Comparison of ENCODE assay signal across 8 mouse cellular contexts in genomic region chr4:107652598-107653279, GRCm38 (mm10). TPM values are rescaled to one million over a fixed set of nuclear protein-coding genes. Genes with fewer than 3 reads are reported as not detected.
A peak's percentile ranks its signal among the peaks of the same experiment; 100 is the strongest.
DNase-seq lines count a peak whose midpoint lies in the region; ATAC-seq and TF ChIP-seq lines count a peak whose summit lies in the region.

No protein-coding gene starts in this region.

- WGBS in heart, embryonic 16.5 days: 10% methylated on average over 7 of the region's 7 CpGs
- 3% methylated on average over 7 of the region's 7 CpGs for WGBS in liver, embryonic 12.5 days (ENCODE audit: insufficient replicate concordance)
- 11% methylated on average over 7 of the region's 7 CpGs for WGBS in stomach, postnatal 0 days

- no peaks in the 10 kb centered on the region for H3K9me3 ChIP-seq in CH12.LX (replicated peaks; ENCODE audit: low read length)
- H3K9me3 ChIP-seq in heart, embryonic 16.5 days (replicated peaks; ENCODE audit: control insufficient read depth, low read length): no peaks in the 10 kb centered on the region
- H3K9me3 ChIP-seq in liver, embryonic 12.5 days (replicated peaks): no peaks in the 10 kb centered on the region
- no peaks in the 10 kb centered on the region for H3K9me3 ChIP-seq in stomach, postnatal 0 days (ENCODE audit: control insufficient read depth, low read length)

- no peak overlapping the region for H3K27ac ChIP-seq in CH12.LX (ENCODE audit: insufficient read depth, low read depth)
- H3K27ac ChIP-seq in heart, embryonic 16.5 days (ENCODE audit: low read length): no peak overlapping the region
- H3K27ac ChIP-seq in liver, embryonic 12.5 days: no peak overlapping the region
- H3K27ac ChIP-seq in stomach, postnatal 0 days (replicated peaks): no peak overlapping the region

- ATAC-seq in heart, embryonic 16.5 days (replicated peaks; ENCODE audit: extremely low read depth, insufficient read depth, low FRiP score): peak; percentile 70; the same call in 1 of the 2 replicates
- peak; percentile 93 for ATAC-seq in liver, embryonic 12.5 days
- peak; percentile 81 for ATAC-seq in stomach, postnatal 0 days (ENCODE audit: low FRiP score, low TSS enrichment)

- no peaks in the 10 kb centered on the region for H3K79me2 ChIP-seq in CH12.LX (replicated peaks; ENCODE audit: control insufficient read depth, extremely low read depth, insufficient read depth, poor library complexity, severe bottlenecking)

- dilution Hi-C loops in CH12.LX (cut with MboI; ENCODE audit: extremely low pct_ligation_motif_present, extremely low pct_unique_long_range_greater_than_20kb, low sequenced_read_pairs): no loop called here

- TF ChIP-seq EP300 in CH12.LX (IDR thresholded peaks at IDR 0.05; ENCODE audit: low read length): no peak
- TF ChIP-seq EP300 in stomach, postnatal 0 days (optimal IDR thresholded peaks at IDR 0.05): no peak

- TF ChIP-seq POLR2A in CH12.LX (IDR thresholded peaks at IDR 0.05; ENCODE audit: low read depth, low read length): no peak

- in situ Hi-C loops in CH12.LX (cut with MboI; ENCODE audit: low pct_ligation_motif_present, low pct_unique_long_range_greater_than_20kb, low sequenced_read_pairs): loop anchor here (10.0 kb wide), 1 partner anchor 208 kb away; no protein-coding TSS in a partner anchor

- H3K4me1 ChIP-seq in CH12.LX (ENCODE audit: control insufficient read depth in 1 of 2, insufficient read depth in 2 of 2): peaks cover 9 to 38% of the 10 kb centered on the region in 2 experiments
- H3K4me1 ChIP-seq in heart, embryonic 16.5 days (ENCODE audit: control insufficient read depth, insufficient read depth, low read length): no peaks in the 10 kb centered on the region; the same call in 1 of the 2 replicates
- peaks cover 18% of the 10 kb centered on the region for H3K4me1 ChIP-seq in liver, embryonic 12.5 days
- H3K4me1 ChIP-seq in stomach, postnatal 0 days (replicated peaks; ENCODE audit: control insufficient read depth, insufficient read depth): no peaks in the 10 kb centered on the region

- peak overlapping the region in 2 of 3 experiments; percentile 27 to 33 for H3K4me3 ChIP-seq in CH12.LX (replicated peaks in 1 of 3; ENCODE audit: low read depth in 2 of 3, low read length in 2 of 3, poor library complexity in 1 of 3)
- H3K4me3 ChIP-seq in heart, embryonic 16.5 days (ENCODE audit: low read length): no peak overlapping the region
- peak overlapping the region; percentile 32; the same call in 1 of the 2 replicates for H3K4me3 ChIP-seq in liver, embryonic 12.5 days
- no peak overlapping the region for H3K4me3 ChIP-seq in stomach, postnatal 0 days (ENCODE audit: low read depth, low read length)

- TF ChIP-seq RAD21 in CH12.LX (IDR thresholded peaks at IDR 0.05; ENCODE audit: low read depth, low read length): peak; percentile 90

- peaks cover 27% of the 10 kb centered on the region for H3K27me3 ChIP-seq in CH12.LX (replicated peaks)
- H3K27me3 ChIP-seq in heart, embryonic 16.5 days (ENCODE audit: control insufficient read depth, insufficient read depth, low read length): peaks cover 8% of the 10 kb centered on the region
- H3K27me3 ChIP-seq in liver, embryonic 12.5 days (replicated peaks): peaks cover 42% of the 10 kb centered on the region; the same call in 1 of the 2 replicates
- H3K27me3 ChIP-seq in stomach, postnatal 0 days (ENCODE audit: control insufficient read depth, insufficient read depth, low read length): no peaks in the 10 kb centered on the region

- DNase-seq in CH12.LX (ENCODE audit: extremely low read depth): peak; percentile 74
- peak; percentile 34 for DNase-seq in brain, embryonic 18.5 days (ENCODE audit: low read depth, low spot score)
- peak; percentile 58 for DNase-seq in fibroblast of lung, adult 2 months (ENCODE audit: low read depth)
- DNase-seq in kidney, postnatal 14 days: peak; percentile 86
- peak; percentile 84 for DNase-seq in neural tube, embryonic 10.5 days (ENCODE audit: extremely low spot score, low spot score)
- DNase-seq in stomach, postnatal 0 days (ENCODE audit: low spot score): peak; percentile 87

- no peaks in the 10 kb centered on the region for H3K36me3 ChIP-seq in CH12.LX (replicated peaks in 1 of 2; ENCODE audit: control insufficient read depth in 1 of 2, insufficient read depth in 1 of 2, low read length in 1 of 2)
- no peaks in the 10 kb centered on the region for H3K36me3 ChIP-seq in heart, embryonic 16.5 days (ENCODE audit: control insufficient read depth, insufficient read depth)
- H3K36me3 ChIP-seq in liver, embryonic 12.5 days: no peaks in the 10 kb centered on the region
- no peaks in the 10 kb centered on the region for H3K36me3 ChIP-seq in stomach, postnatal 0 days (ENCODE audit: control insufficient read depth, insufficient read depth, low read length)

- H3K9ac ChIP-seq in CH12.LX (ENCODE audit: insufficient read depth, low read depth): peak overlapping the region; percentile 51; the same call in 1 of the 2 replicates
- no peak overlapping the region for H3K9ac ChIP-seq in heart, embryonic 16.5 days (ENCODE audit: low read length)
- 0 out of 2 replicates have a peak overlapping the region, but pooled peaks have one; percentile 22 for H3K9ac ChIP-seq in liver, embryonic 12.5 days
- H3K9ac ChIP-seq in stomach, postnatal 0 days (ENCODE audit: low read length): no peak overlapping the region

- TF ChIP-seq CTCF in CH12.LX (conservative IDR thresholded peaks at IDR 0.05 in 1 of 2, IDR thresholded peaks at IDR 0.05 in 1 of 2; ENCODE audit: low read depth in 2 of 2, low read length in 2 of 2): peak; percentile 19 to 91
- TF ChIP-seq CTCF in stomach, postnatal 0 days (IDR thresholded peaks at IDR 0.05; ENCODE audit: low read depth): peak; percentile 93

- peak overlapping the region; percentile 90 for H3K4me2 ChIP-seq in CH12.LX (ENCODE audit: insufficient read depth, low read depth, poor library complexity, severe bottlenecking)
- no peak overlapping the region for H3K4me2 ChIP-seq in heart, embryonic 16.5 days (ENCODE audit: low read depth, low read length)
- H3K4me2 ChIP-seq in liver, embryonic 12.5 days: peak overlapping the region; percentile 66
- H3K4me2 ChIP-seq in stomach, postnatal 0 days (replicated peaks; ENCODE audit: low read depth): no peak overlapping the region

TF ChIP-seq in CH12.LX, 34 proteins besides CTCF, POLR2A, EP300 and RAD21:
- TF ChIP-seq SMC3 (IDR thresholded peaks at IDR 0.05; ENCODE audit: low read depth, low read length): peak; percentile 76
- 0 out of 2 replicates have a peak, but pooled peaks have one; percentile 3 for TF ChIP-seq ZC3H11A (IDR thresholded peaks at IDR 0.05; ENCODE audit: low read depth, low read length)
- TF ChIP-seq MAZ (IDR thresholded peaks at IDR 0.05; ENCODE audit: low read depth, low read length): 0 out of 2 replicates have a peak, but pooled peaks have one; percentile 21
- TF ChIP-seq SIN3A (IDR thresholded peaks at IDR 0.05; ENCODE audit: low read length): peak; percentile 35; the same call in 1 of the 2 replicates
- no peak for TF ChIP-seq ZKSCAN1 (IDR thresholded peaks at IDR 0.05; ENCODE audit: borderline replicate concordance, low read depth, low read length)

RNA-seq across cellular contexts. Expression of gene Dmrtb1, which starts 31.3 kb away (rescaled TPM):
- total RNA-seq in CH12.LX (2012; rRNA removed) (not detected in 2 replicates), CH12.LX (2014; rRNA removed) (not detected in 2 replicates)
- not detected in 2 replicates for polyA plus RNA-seq in CH12.LX (2012; ENCODE audit: insufficient read length, low read depth)
- not detected in 2 replicates for polyA plus RNA-seq in heart, embryonic 16.5 days (2015; fragmentation: Nextera tagmentation; extraction: Ambion mirVana)
- polyA plus RNA-seq in liver, embryonic 12.5 days (2016; fragmentation: Nextera tagmentation; extraction: Ambion mirVana): not detected in 2 replicates
- polyA plus RNA-seq in stomach, postnatal 0 days (2015; fragmentation: Nextera tagmentation; extraction: Ambion mirVana): not detected in 2 replicates

Comparison
In these comparisons a context has a peak if more than half of its experiments do, and no peak if none do; other contexts are left out.
1. DNase-seq: peak in every context shown above with its lines; median percentile 87 in stomach, postnatal 0 days; 86 in kidney, postnatal 14 days; 84 in neural tube, embryonic 10.5 days; 74 in CH12.LX; 58 in fibroblast of lung, adult 2 months; 34 in brain, embryonic 18.5 days.
2. H3K4me2 ChIP-seq: peak in CH12.LX (single experiment) and liver, embryonic 12.5 days (single experiment); none in heart, embryonic 16.5 days (single experiment) and stomach, postnatal 0 days (single experiment).
3. H3K4me3 ChIP-seq: peak in CH12.LX (2 of 3) and liver, embryonic 12.5 days (single experiment); none in heart, embryonic 16.5 days (single experiment) and stomach, postnatal 0 days (single experiment).
4. H3K9ac ChIP-seq: peak in CH12.LX (single experiment) and liver, embryonic 12.5 days (single experiment); none in heart, embryonic 16.5 days (single experiment) and stomach, postnatal 0 days (single experiment).
5. Peak in every context shown above with its lines, with median percentiles within 50 percentile points of each other: ATAC-seq.